Mouse (Mus musculus) limb, embryonic 10.5 days (tissue): ENCODE measurements around the gene Gpr61. TPM values are rescaled to one million over a fixed set of nuclear protein-coding genes. Genes with fewer than 3 reads are reported as not detected.

Experiments used
- DNase-seq: peaks from one replicate; pipeline ENCODE4 v3.0.0-alpha.2; 2017; ENCODE audit warnings: low spot score
- H3K27ac ChIP-seq: fragments of 300-500 bp; sonication (generic); 2 replicates; pipeline ENCODE4 v1.5.1; 2016; ENCODE audit warnings: mild to moderate bottlenecking
- H3K27me3 ChIP-seq: fragments of 300-500 bp; sonication (generic); 2 replicates; pipeline ENCODE4 v1.6.1; 2016; ENCODE audit warnings: low read depth, mild to moderate bottlenecking; ENCODE audit not compliant: poor library complexity, severe bottlenecking
- H3K36me3 ChIP-seq: fragments of 300-500 bp; sonication (generic); 2 replicates; pipeline ENCODE4 v1.6.1; 2016; ENCODE audit warnings: mild to moderate bottlenecking, moderate library complexity
- H3K4me1 ChIP-seq: fragments of 300-500 bp; sonication (generic); 2 replicates; pipeline ENCODE4 v1.6.1; 2016
- H3K4me3 ChIP-seq: fragments of 300-500 bp; sonication (generic); 2 replicates; pipeline ENCODE4 v1.5.1; 2016; ENCODE audit warnings: mild to moderate bottlenecking, moderate library complexity
- H3K9me3 ChIP-seq: fragments of 300-500 bp; sonication (generic); replicated peaks from 2 replicates; pipeline ENCODE4 v1.6.1; 2016; ENCODE audit warnings: mild to moderate bottlenecking
- WGBS: fragments of 180-500 bp; shearing (Covaris S2); methylation state at CpG from one replicate; pipeline ENCODE4 v1.1.7; 2016; 5-methylcytosine and 5-hydroxymethylcytosine counted together
- polyA plus RNA-seq: library from polyadenylated mRNA; unstranded; fragments of >200 nt; fragmentation: Nextera tagmentation; extraction: Ambion mirVana; gene quantifications from 2 replicates; pipeline ENCODE4 v1.2.1, GENCODE M21; 2016

The Gpr61 gene
- polyA plus RNA-seq, 1 experiment from 2014 or later, result 0.08 TPM

GRCm38 (mm10) chr3:108112246-108112645 lies 42.4 kb downstream of the Gpr61 start:
- H3K4me1 ChIP-seq, result no peaks in the 10 kb centered on the region
- H3K4me3 ChIP-seq, result no peak overlapping the region
- no peaks in the 10 kb centered on the region for H3K27me3 ChIP-seq
- no peak overlapping the region for H3K27ac ChIP-seq
- 92% methylated on average over 7 of the region's 7 CpGs for WGBS
- no peaks in the 10 kb centered on the region for H3K9me3 ChIP-seq
- DNase-seq, result no peak
- H3K36me3 ChIP-seq, result peaks cover 96% of the 10 kb centered on the region

GRCm38 (mm10) chr3:108111320-108111719 lies 43.4 kb downstream of the Gpr61 start:
- H3K9me3 ChIP-seq, result no peaks in the 10 kb centered on the region
- no peaks in the 10 kb centered on the region for H3K4me1 ChIP-seq
- H3K36me3 ChIP-seq, result peaks cover 94% of the 10 kb centered on the region
- H3K4me3 ChIP-seq, result no peak overlapping the region
- H3K27ac ChIP-seq, result no peak overlapping the region
- WGBS, result 95% methylated on average over 5 of the region's 5 CpGs
- no peaks in the 10 kb centered on the region for H3K27me3 ChIP-seq
- no peak for DNase-seq

- WGBS, result 84% methylated on average over 3 of the region's 3 CpGs
- DNase-seq, result no peak
- no peak overlapping the region for H3K27ac ChIP-seq
- H3K36me3 ChIP-seq, result peaks cover 48% of the 10 kb centered on the region
- H3K4me3 ChIP-seq, result no peak overlapping the region
- H3K9me3 ChIP-seq, result no peaks in the 10 kb centered on the region
- H3K4me1 ChIP-seq, result no peaks in the 10 kb centered on the region
- H3K27me3 ChIP-seq, result no peaks in the 10 kb centered on the region
Measured at GRCm38 (mm10) chr3:108105281-108105680, 49.4 kb downstream of the Gpr61 start.

- no peak for DNase-seq
- Histone ChIP-seq H3K27me3 (no peaks in the 10 kb centered on the region), H3K4me3 (no peak overlapping the region), H3K27ac (no peak overlapping the region), H3K36me3 (peaks cover 18% of the 10 kb centered on the region), H3K4me1 (no peaks in the 10 kb centered on the region), H3K9me3 (no peaks in the 10 kb centered on the region)
- 89% methylated on average over 6 of the region's 6 CpGs for WGBS
Measured at GRCm38 (mm10) chr3:108102075-108102474, 52.6 kb downstream of the Gpr61 start.

- Histone ChIP-seq H3K27ac (no peak overlapping the region), H3K27me3 (no peaks in the 10 kb centered on the region), H3K4me3 (no peak overlapping the region), H3K4me1 (no peaks in the 10 kb centered on the region), H3K36me3 (peaks cover 14% of the 10 kb centered on the region), H3K9me3 (no peaks in the 10 kb centered on the region)
- DNase-seq, result no peak
- 67% methylated on average over 3 of the region's 3 CpGs for WGBS
Measured at GRCm38 (mm10) chr3:108101594-108101993, 53.1 kb downstream of the Gpr61 start.

Other genes with a start within 250 kb of the Gpr61 start
- gene Gstm7, start 223.1 kb downstream of the Gpr61 start, polyA plus RNA-seq, result 12.2 and 26.0 TPM in 2 replicates
- 1.8 and 3.6 TPM in 2 replicates for gene Gstm6, start 211.1 kb downstream of the Gpr61 start, polyA plus RNA-seq
- gene Gstm3, start 185.6 kb downstream of the Gpr61 start, polyA plus RNA-seq, result not detected in 2 replicates
- 19.1 and 26.1 TPM in 2 replicates for gene Gstm2, start 168.4 kb downstream of the Gpr61 start, polyA plus RNA-seq
- gene Gstm1, start 136.9 kb downstream of the Gpr61 start, polyA plus RNA-seq, result 27.5 and 27.8 TPM in 2 replicates
- gene Gstm4, start 110.0 kb downstream of the Gpr61 start, polyA plus RNA-seq, result 11.6 and 15.1 TPM in 2 replicates
- 68.8 and 69.7 TPM in 2 replicates for gene Ampd2, start 68.2 kb downstream of the Gpr61 start, polyA plus RNA-seq
- 1.6 and 2.4 TPM in 2 replicates for gene Gnat2, start 62.1 kb downstream of the Gpr61 start, polyA plus RNA-seq
- 178 and 197 TPM in 2 replicates for gene Gnai3, start 8.7 kb downstream of the Gpr61 start, polyA plus RNA-seq
- gene Amigo1, start 31.5 kb upstream of the Gpr61 start, polyA plus RNA-seq, result 2.6 and 3.0 TPM in 2 replicates
- 1.6 and 2.1 TPM in 2 replicates for gene Cyb561d1, start 46.3 kb upstream of the Gpr61 start, polyA plus RNA-seq
- 23.3 and 25.7 TPM in 2 replicates for gene Atxn7l2, start 56.1 kb upstream of the Gpr61 start, polyA plus RNA-seq
- 0.23 and 0.56 TPM in 2 replicates for gene Sypl2, start 71.8 kb upstream of the Gpr61 start, polyA plus RNA-seq
- 374 and 403 TPM in 2 replicates for gene Psma5, start 102.0 kb upstream of the Gpr61 start, polyA plus RNA-seq
- gene Sort1, start 129.2 kb upstream of the Gpr61 start, polyA plus RNA-seq, result 9.4 and 12.1 TPM in 2 replicates
- gene Mybphl, start 210.0 kb upstream of the Gpr61 start, polyA plus RNA-seq, result 0.15 TPM in 1 of 2 replicates, not detected in the other
- 96.6 and 100 TPM in 2 replicates for gene Psrc1, start 229.0 kb upstream of the Gpr61 start, polyA plus RNA-seq